ENCODE assay signal across 10 mouse cellular contexts in the genomic region with DNA sequence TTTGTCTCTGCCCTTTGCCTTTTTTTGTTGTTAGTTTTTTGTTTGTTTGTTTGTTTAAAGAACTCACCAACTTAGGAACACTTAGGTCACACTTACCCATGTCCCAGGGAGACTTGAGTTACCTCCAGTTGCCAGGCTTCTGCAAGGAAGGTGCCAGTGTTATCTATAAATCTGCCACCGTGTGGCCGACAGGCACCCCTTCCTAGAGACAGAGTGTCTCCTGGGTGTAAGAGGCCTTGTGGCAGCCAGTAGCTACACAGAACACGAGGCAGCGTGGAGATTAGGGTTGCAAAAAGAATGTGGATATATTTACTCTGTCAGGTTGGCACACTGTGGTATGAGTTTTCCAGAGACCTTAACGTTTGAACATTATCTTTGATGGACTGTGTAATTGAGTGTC. TPM values are rescaled to one million over a fixed set of nuclear protein-coding genes. Genes with fewer than 3 reads are reported as not detected.
DNase-seq lines count a peak whose midpoint lies in the region; ATAC-seq and TF ChIP-seq lines count a peak whose summit lies in the region.
"Had no signal": no experiment of that assay in that cellular context is flagged by ENCODE, and none has a peak within 500 bp of the region (broad histone marks: within the 10 kb centered on the region; RNA-seq: fewer than 3 reads in every experiment).

No protein-coding gene starts in this region.

- H3K36me3 ChIP-seq in kidney, embryonic 15.5 days: peaks cover 40% of the 10 kb centered on the region
- peaks cover 8% of the 10 kb centered on the region; the same call in 1 of the 2 replicates for H3K36me3 ChIP-seq in stomach, postnatal 0 days (ENCODE audit: control insufficient read depth, insufficient read depth, low read length)

- TF ChIP-seq CTCF in gastrocnemius, adult 2 months (IDR thresholded peaks at IDR 0.05): peak; percentile 45
- TF ChIP-seq CTCF in stomach, postnatal 0 days (IDR thresholded peaks at IDR 0.05; ENCODE audit: low read depth): no peak

- H3K9me3 ChIP-seq in kidney, embryonic 15.5 days (replicated peaks): no peaks in the 10 kb centered on the region
- H3K9me3 ChIP-seq in stomach, postnatal 0 days (ENCODE audit: control insufficient read depth, low read length): no peaks in the 10 kb centered on the region
- H3K9me3 ChIP-seq: embryonic facial prominence, embryonic 15.5 days; limb, embryonic 12.5 days had no signal

- no peak overlapping the region for H3K4me2 ChIP-seq in kidney, embryonic 15.5 days
- H3K4me2 ChIP-seq in stomach, postnatal 0 days (replicated peaks; ENCODE audit: low read depth): no peak overlapping the region
- H3K4me2 ChIP-seq: embryonic facial prominence, embryonic 15.5 days; limb, embryonic 12.5 days had no signal

- peak overlapping the region; percentile 92 for H3K27ac ChIP-seq in gastrocnemius, adult 2 months
- 0 out of 2 replicates have a peak overlapping the region, but pooled peaks have one; percentile 22 for H3K27ac ChIP-seq in kidney, embryonic 15.5 days
- no peak overlapping the region for H3K27ac ChIP-seq in stomach, postnatal 0 days (replicated peaks)
- H3K27ac ChIP-seq: embryonic facial prominence, embryonic 15.5 days; limb, embryonic 12.5 days had no signal

- intact Hi-C loops in gastrocnemius, adult 2 months (cut with DNase I): loop anchor here (2.0 to 10.0 kb wide), 5 partner anchors 54 to 279 kb away; no protein-coding TSS in a partner anchor
- intact Hi-C loops in gastrocnemius, postnatal 36 days (cut with DNase I): loop anchor here (5.0 to 10.0 kb wide), 2 partner anchors 79 to 257 kb away; no protein-coding TSS in a partner anchor

- no peak overlapping the region for H3K9ac ChIP-seq in kidney, embryonic 15.5 days
- no peak overlapping the region for H3K9ac ChIP-seq in stomach, postnatal 0 days (ENCODE audit: low read length)
- H3K9ac ChIP-seq: embryonic facial prominence, embryonic 15.5 days; limb, embryonic 12.5 days had no signal

- 16% methylated on average over 5 of the region's 5 CpGs for WGBS in kidney, embryonic 15.5 days
- WGBS in stomach, postnatal 0 days: 21% methylated on average over 5 of the region's 5 CpGs

- H3K4me1 ChIP-seq in kidney, embryonic 15.5 days: peaks cover 49% of the 10 kb centered on the region
- peaks cover 4% of the 10 kb centered on the region for H3K4me1 ChIP-seq in stomach, postnatal 0 days (replicated peaks; ENCODE audit: control insufficient read depth, insufficient read depth)

- ATAC-seq in kidney, embryonic 15.5 days (replicated peaks; ENCODE audit: low FRiP score): 0 out of 2 replicates have a peak, but pooled peaks have one; percentile 15
- ATAC-seq in stomach, postnatal 0 days (ENCODE audit: low FRiP score, low TSS enrichment): 0 out of 2 replicates have a peak, but pooled peaks have one; percentile 11

- H3K27me3 ChIP-seq in kidney, embryonic 15.5 days: no peaks in the 10 kb centered on the region
- H3K27me3 ChIP-seq in stomach, postnatal 0 days (ENCODE audit: control insufficient read depth, insufficient read depth, low read length): no peaks in the 10 kb centered on the region
- H3K27me3 ChIP-seq: embryonic facial prominence, embryonic 15.5 days had no signal

- TF ChIP-seq EP300 in stomach, postnatal 0 days (optimal IDR thresholded peaks at IDR 0.05): no peak

- peak; percentile 72 for DNase-seq in gastrocnemius, adult 2 months
- no peak for DNase-seq in gastrocnemius, postnatal 36 days
- no peak for DNase-seq in kidney, adult 11 months
- peak; percentile 12 for DNase-seq in thymus, postnatal 14 days
- no peak for DNase-seq in thymus, adult 18-20 months
- no peak for DNase-seq in stomach, postnatal 0 days (ENCODE audit: low spot score)
- no peak for DNase-seq in right cerebral cortex, adult 18-20 months

- H3K4me3 ChIP-seq in gastrocnemius, adult 2 months: no peak overlapping the region
- H3K4me3 ChIP-seq in kidney, embryonic 15.5 days (replicated peaks): no peak overlapping the region
- no peak overlapping the region for H3K4me3 ChIP-seq in stomach, postnatal 0 days (ENCODE audit: low read depth, low read length)
- H3K4me3 ChIP-seq: embryonic facial prominence, embryonic 15.5 days; limb, embryonic 12.5 days had no signal

RNA-seq across cellular contexts. Expression of gene Rbm20, which starts 29.1 kb away (rescaled TPM):
- 10 to 100 TPM; 72.6 to 73.2 TPM for total RNA-seq in gastrocnemius, adult 2 months (2021)
- 10 to 100 TPM; 73.8 to 83.8 TPM for total RNA-seq in gastrocnemius, postnatal 36 days (2021)
- 2.9 and 3.0 TPM in 2 replicates for polyA plus RNA-seq in kidney, embryonic 15.5 days (2015; fragmentation: Nextera tagmentation; extraction: Ambion mirVana)
- 2.3 and 2.5 TPM in 2 replicates for polyA plus RNA-seq in stomach, postnatal 0 days (2015; fragmentation: Nextera tagmentation; extraction: Ambion mirVana)

RNA-seq across cellular contexts. Expression of gene Smc3, which starts 47.9 kb away (rescaled TPM):
- 10 to 100 TPM; 15.6 to 20.0 TPM for total RNA-seq in gastrocnemius, adult 2 months (2021)
- 10 to 100 TPM; 13.1 to 14.2 TPM for total RNA-seq in gastrocnemius, postnatal 36 days (2021)
- 74.7 and 75.6 TPM in 2 replicates for polyA plus RNA-seq in kidney, embryonic 15.5 days (2015; fragmentation: Nextera tagmentation; extraction: Ambion mirVana)
- polyA plus RNA-seq in stomach, postnatal 0 days (2015; fragmentation: Nextera tagmentation; extraction: Ambion mirVana): 24.9 and 27.0 TPM in 2 replicates

RNA-seq across cellular contexts. Expression of gene Nutf2-ps1, which starts 59.2 kb away (rescaled TPM):
- total RNA-seq in gastrocnemius, adult 2 months (2021): 10 to 100 TPM; 67.8 to 83.3 TPM
- total RNA-seq in gastrocnemius, postnatal 36 days (2021): 10 to 100 TPM; 56.6 to 81.6 TPM
- 381 and 430 TPM in 2 replicates for polyA plus RNA-seq in kidney, embryonic 15.5 days (2015; fragmentation: Nextera tagmentation; extraction: Ambion mirVana)
- 168 and 177 TPM in 2 replicates for polyA plus RNA-seq in stomach, postnatal 0 days (2015; fragmentation: Nextera tagmentation; extraction: Ambion mirVana)

Comparison
In these comparisons a context has a peak if more than half of its experiments do, and no peak if none do; other contexts are left out.
1. DNase-seq: peak in gastrocnemius, adult 2 months (single experiment) and thymus, postnatal 14 days (single experiment); none in gastrocnemius, postnatal 36 days (0 of 2), kidney, adult 11 months (single experiment), thymus, adult 18-20 months (0 of 2), stomach, postnatal 0 days (single experiment) and right cerebral cortex, adult 18-20 months (single experiment).